Mouse (Mus musculus) lung, adult 2 months (tissue): ENCODE data around the gene App.

Source experiments
- CTCF ChIP-seq: fragments of 200-500 bp; IDR thresholded peaks from 2 replicates; pipeline ENCODE4 v1.5.1; 2011; ENCODE audit warnings: mild to moderate bottlenecking, low read length, control low read depth; ENCODE audit not compliant: insufficient read depth
- POLR2A ChIP-seq: fragments of 200-500 bp; IDR thresholded peaks from 2 replicates; pipeline ENCODE4 v1.6.1; 2011; ENCODE audit warnings: low read depth, mild to moderate bottlenecking, control low read depth, low read length, borderline replicate concordance; ENCODE audit errors: extremely low read depth

GRCm38 (mm10) chr16:85149509-85149871 lies 24.1 kb downstream of the App start:
- TF ChIP-seq POLR2A (no peak), CTCF (no peak)
